Mouse (Mus musculus) adrenal gland, adult 18-20 months (tissue): Measurements from ENCODE around the gene Map7d3. TPM values are rescaled to one million over a fixed set of nuclear protein-coding genes. Genes with fewer than 3 reads are reported as not detected.

Source experiments
- DNase-seq, 2 experiments: peaks; one replicate each; pipeline ENCODE4 v3.0.0; 2021 to 2022; ENCODE audit warnings: low spot score in 2 of 2
- long read RNA-seq, 2 experiments: library from polyadenylated mRNA; stranded (forward); transcript quantifications; one replicate each; pipeline ENCODE4 v2.0.0; 2021
- total RNA-seq, 2 experiments: library from RNA; stranded (reverse); gene quantifications; 1 replicate in 1 of 2; 2 replicates in 1 of 2; pipeline ENCODE4 v1.2.3; 2021

Map7d3 gene
- total RNA-seq = 1 to 10 TPM; 1.1 to 1.3 TPM
- long read RNA-seq, experiment 1 = 0 reads
- long read RNA-seq, experiment 2, partial matches to known transcripts = 2 of 2 reads
- long read RNA-seq, experiment 2, other reads (novel, unspliced or antisense) = 0 of 2 reads

GRCm38 (mm10) chrX:56821765-56822603, at the start of gene Map7d3:
TSS of gene Map7d3 (minus strand) at chrX:56822326.
- peak in 1 of 2 experiments; percentile 19 for DNase-seq

DNA sequence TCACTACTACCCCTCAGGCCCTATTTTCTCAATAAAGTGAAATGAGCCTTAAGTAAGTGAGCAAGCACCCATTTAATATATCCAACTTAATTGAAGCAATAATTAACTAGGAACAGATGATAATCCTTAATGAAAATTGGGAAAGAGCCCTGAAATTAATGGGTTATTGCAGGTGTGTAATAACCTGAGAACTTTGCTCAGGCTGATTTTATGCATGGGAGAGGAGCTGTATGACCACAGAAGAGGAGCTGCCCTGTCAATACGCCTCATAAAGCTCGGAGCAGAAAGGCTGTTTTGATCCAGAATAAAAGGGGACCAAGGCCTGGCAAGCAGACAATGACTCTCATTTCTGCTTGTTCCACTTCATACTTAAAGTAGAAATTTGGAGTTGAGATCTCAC, 47.7 kb upstream of the Map7d3 start, which contains the start of gene Adgrg4:
Gene Adgrg4, plus strand, starts transcription at position 301 of the 400 bp plus-strand sequence.
- DNase-seq = no peak

DNA sequence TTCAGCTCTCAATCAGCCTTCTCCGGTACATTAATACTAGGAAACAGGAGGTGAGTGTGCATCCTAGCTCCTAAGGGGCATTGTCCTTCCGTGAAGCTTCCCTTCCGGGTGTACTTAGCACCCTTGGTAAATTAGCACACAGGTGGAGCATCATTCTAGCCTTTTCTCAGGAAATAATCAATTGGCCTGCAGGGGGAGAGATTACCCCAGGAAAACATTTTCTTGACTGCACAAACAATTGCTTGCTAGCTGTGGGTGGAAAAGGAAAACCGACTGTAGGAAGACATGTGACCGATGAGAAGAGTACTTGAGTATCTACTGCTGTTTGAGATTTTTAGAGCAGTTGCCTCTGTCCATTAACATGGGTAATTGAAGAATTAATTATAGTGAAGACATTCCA, 19.1 kb upstream of the Map7d3 start:
- no peak for DNase-seq

DNA sequence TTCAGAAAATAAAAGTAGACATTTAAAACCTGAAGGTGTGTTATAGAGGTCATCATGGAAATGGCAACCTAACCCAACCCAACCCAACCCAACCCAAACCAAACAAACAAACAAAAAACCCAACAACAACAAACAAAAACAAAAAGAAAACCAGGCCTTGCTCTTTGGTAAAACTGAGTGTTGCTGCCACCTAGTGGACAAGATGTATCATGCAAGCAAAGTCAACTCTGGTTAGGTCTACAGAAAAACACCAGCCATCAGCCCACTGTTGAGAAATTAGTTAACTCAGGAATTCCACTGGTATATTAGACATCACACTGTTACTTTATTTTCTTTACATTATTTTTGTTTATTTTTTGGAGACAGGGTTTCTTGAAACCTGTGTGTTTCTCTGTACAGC, 17.2 kb upstream of the Map7d3 start:
- DNase-seq = peak; percentile 3 to 18

GRCm38 (mm10) chrX:56835842-56836241, 13.7 kb upstream of the Map7d3 start:
- DNase-seq = no peak

DNA sequence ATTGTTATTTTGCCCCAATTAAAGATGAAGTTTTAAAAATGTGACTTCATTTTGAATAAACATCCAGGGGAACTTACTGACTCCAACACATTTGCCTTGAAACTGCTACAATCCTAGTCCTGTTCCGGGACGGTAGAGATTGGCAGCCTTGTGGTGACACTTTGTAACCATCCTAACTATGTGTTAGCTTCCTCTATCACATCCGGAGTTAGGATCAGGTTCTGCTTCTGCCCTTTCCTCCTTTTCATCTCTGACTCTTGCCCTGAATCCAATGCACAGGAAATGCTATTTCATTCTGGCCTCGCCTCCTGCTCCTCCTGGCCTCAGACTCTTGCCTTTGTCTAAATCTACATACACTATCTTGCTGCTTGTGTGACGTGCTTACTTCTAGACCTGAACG, 5.4 kb upstream of the Map7d3 start:
- DNase-seq = no peak

GRCm38 (mm10) chrX:56791268-56791667, 30.9 kb downstream of the Map7d3 start:
- DNase-seq = peak; percentile 28 to 43

DNA sequence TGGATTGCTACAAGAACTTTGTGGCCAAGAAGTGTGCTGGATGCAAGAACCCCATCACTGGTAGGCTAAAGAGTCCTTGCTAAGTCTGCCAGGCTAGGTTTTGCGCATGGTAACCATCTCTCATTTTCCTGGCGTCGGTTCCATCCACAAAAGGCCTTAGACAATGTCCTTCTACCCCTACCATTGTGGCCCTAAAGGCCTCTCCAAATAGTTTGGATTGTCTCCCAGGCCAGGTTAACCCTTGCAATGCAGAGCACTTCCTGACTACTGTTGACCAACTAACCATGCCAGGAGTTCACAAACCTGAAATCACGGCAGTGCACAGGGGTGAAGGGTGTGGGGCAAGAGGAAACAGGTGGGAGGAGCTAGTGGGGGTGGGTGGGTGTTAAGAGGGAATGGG, 31.5 kb downstream of the Map7d3 start:
- no peak for DNase-seq

GRCm38 (mm10) chrX:56787486-56787885, 34.6 kb downstream of the Map7d3 start:
- no peak for DNase-seq

DNA sequence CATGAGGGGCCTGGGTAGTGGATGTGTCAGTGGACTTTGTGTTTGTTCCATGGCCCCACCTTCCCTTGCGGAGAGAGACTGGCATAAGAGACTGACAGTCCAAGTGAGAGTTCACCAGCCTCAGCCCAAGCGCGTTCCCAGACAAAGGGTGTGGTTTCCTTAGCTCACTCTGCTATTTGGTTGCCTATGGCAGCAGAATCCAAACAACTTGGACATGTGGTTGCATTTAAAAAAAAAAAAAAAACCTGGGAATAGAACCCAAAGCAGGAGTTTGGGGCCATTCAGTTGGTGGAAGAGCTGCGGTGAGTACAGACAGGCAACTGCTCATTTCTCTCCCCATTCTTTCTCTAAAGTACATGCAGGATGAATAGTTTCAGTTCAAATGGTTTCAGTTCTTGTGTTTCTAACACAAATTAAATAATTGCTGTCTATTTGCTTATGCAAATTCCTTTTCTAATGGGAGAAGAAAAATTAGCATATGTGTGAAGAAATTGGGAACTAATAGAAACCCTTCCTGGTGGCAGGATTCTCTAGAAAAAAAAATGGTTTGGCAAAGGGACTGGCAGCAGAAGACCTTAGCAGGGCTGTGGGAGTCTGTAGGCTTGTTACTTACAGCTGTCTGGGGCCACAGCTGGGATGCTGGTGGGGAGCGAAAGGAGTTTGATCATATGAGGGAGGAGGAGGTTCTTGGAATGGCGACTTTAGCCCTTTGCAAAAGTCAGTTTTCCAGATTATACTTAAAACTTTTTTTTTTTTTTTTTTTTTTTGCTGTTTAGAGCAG, 35.7 kb downstream of the Map7d3 start:
- no peak for DNase-seq

DNA sequence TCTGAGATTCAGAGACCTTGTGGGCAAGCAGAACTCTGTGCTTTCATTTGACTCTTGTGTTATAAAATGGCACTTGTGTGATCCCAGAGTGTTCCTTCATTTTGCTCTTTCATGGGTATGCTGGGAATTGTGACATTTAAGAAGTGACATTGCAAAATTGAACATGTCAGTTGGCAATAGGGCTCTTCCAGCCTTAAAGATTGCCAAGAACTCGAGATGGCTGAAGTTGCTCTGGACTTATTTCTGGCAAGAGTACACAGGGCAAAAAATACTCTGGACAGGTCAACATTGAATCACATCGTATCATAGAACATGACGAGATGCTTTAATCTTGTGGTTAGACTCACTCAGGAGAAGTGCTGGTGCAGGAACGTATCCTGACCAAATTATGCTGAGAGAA, 48.8 kb downstream of the Map7d3 start:
- no peak for DNase-seq

DNA sequence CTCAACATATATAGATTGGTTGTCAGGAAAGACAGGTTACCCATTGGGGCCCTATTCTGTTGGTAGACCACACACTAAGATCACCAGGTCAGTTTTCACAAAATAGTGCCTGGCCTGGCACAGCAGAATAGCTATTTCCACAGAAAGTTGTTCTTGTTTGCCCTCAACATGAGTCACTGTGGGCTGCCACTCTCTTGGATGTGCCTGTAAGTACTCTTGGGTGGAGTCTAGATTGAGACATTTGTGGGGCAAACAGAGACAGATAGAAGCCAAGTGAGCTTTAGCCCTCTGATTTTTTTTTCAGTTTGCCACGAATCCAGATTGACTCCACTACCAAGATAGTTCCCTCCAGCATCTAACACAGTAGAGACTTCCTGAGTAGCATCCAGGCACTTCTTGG, 50.4 kb downstream of the Map7d3 start:
- DNase-seq = no peak

GRCm38 (mm10) chrX:56769838-56770237, 52.3 kb downstream of the Map7d3 start:
- DNase-seq = no peak

- DNase-seq = no peak
Measured at GRCm38 (mm10) chrX:56760257-56760760, 61.8 kb downstream of the Map7d3 start.

DNA sequence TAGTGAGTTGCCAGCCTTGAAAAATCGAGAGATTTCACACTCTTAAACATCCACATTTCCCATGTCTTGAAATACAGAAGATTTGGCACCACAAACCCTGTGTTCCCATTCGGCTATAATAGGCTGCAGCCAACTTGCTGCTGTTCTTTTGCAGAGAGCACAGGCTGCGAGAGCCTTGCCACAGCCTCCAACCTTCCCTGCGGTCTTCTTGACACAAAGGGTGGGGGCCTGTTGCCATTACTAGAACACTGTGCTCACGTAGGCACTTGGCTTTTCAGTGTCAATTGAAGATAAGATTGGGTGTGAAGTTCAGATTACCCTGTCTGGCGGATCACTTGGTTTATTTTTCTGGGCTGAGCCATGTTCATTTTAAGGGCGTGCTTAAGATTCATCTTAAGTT, 65.8 kb downstream of the Map7d3 start:
- DNase-seq = no peak

DNA sequence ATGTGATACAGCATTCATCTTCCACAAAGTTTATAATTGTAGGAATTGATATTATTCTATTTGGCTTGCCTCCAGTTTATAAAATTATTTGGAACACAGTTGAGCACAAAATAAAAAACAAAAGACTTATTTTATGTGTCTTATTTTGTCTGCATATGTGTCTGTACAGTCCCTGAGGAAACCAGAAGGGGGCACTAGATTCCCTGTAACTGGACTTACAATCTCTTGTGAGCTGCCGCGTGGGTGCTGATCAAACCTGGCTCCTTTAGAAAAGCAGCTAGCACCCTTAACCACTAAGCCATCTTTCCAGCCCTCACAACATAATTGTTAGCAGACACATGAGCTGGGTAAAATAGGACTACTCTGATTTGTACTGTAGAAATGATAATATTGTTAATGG, 66.5 kb downstream of the Map7d3 start:
- peak in 1 of 2 experiments; percentile 6 for DNase-seq

GRCm38 (mm10) chrX:56753317-56754289, 68.5 kb downstream of the Map7d3 start:
- DNase-seq = no peak

- DNase-seq = no peak
Measured at GRCm38 (mm10) chrX:56752144-56752543, 70.0 kb downstream of the Map7d3 start.

DNA sequence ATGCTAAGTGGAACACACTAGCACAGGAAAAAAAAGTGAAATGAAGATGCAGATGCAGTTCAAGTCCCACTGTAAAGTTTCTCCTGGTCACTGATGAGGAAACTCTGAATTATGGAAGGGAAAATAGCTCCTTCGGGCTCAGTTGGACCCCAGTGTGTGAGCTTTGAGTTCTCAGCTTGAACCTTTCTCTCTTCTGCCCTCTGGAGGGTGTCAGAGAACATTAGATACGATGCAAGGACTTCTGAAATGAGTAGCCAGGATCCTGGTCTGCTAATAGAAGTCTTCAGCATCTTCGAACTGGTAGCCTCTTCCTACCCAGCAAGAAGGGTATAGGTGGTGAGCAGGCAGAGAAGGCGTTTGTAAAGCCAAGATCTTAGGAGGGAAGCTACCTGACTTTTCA, 70.6 kb downstream of the Map7d3 start:
- no peak for DNase-seq
